Mouse (Mus musculus) testis, adult 2 months (tissue): ENCODE data around the gene Gm4846.

Source experiments
- CTCF ChIP-seq: fragments of 200-500 bp; IDR thresholded peaks from 2 replicates; pipeline ENCODE4 v1.5.1; 2012; ENCODE audit warnings: low read depth, mild to moderate bottlenecking, inconsistent platforms, low read length, moderate library complexity; ENCODE audit not compliant: control insufficient read depth, insufficient read depth, insufficient replicate concordance
- POLR2A ChIP-seq: fragments of 200-500 bp; IDR thresholded peaks from 2 replicates; pipeline ENCODE4 v1.6.1; 2012; ENCODE audit warnings: low read depth, mild to moderate bottlenecking, inconsistent platforms, low read length, moderate library complexity; ENCODE audit not compliant: control insufficient read depth

- TF ChIP-seq CTCF, result no peak
- TF ChIP-seq POLR2A, result no peak
Observed at GRCm38 (mm10) chr1:166516556-166516955, 19.2 kb upstream of the Gm4846 start.
